Mouse (Mus musculus): ENCODE measurements around the gene Tbl1xr1.

Gene Tbl1xr1

DNA sequence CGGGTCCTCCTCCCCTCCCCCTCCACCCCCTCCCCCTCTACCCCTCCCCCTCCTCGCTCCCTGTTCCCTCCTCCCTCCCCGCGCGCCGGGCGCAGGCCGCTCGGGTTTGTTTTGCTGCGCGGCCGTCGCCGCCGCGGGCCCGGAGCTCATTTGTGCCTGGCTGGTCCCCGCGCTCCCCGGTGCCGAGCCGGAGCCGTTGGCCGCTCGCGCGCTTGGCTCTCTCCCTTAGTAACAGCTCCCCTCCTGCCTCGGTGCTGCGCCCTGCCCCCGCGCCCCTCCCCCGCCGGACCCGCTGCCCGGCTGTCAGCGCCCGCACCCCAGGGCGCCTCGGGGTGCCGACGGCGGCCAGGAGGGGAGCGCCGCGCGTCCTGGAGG lies at the start of gene Tbl1xr1:
Gene Tbl1xr1 (plus strand): TSS at position 92 of the 375 bp plus-strand sequence.
- peak; percentile 95 for DNase-seq

DNA sequence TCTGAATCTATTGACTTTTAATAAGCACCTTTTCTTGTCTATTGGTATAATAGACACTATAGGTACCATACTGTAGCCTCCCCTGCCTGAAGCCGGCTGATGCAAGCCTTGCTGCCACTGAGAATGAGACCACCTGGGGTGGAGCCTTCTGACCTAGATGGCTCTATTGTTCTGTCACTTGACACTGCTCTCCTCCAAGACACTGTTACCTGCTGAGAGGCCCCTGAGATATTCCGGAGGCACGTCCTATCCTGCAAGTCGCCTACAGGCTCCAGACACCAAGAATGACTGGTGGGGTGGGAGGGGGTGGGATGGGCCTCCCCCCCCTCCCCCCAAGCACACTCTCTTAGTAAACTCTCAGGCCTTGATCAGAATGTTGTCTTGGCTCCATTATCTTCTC lies 38.4 kb upstream of the Tbl1xr1 start:
- DNase-seq, result no peak

DNA sequence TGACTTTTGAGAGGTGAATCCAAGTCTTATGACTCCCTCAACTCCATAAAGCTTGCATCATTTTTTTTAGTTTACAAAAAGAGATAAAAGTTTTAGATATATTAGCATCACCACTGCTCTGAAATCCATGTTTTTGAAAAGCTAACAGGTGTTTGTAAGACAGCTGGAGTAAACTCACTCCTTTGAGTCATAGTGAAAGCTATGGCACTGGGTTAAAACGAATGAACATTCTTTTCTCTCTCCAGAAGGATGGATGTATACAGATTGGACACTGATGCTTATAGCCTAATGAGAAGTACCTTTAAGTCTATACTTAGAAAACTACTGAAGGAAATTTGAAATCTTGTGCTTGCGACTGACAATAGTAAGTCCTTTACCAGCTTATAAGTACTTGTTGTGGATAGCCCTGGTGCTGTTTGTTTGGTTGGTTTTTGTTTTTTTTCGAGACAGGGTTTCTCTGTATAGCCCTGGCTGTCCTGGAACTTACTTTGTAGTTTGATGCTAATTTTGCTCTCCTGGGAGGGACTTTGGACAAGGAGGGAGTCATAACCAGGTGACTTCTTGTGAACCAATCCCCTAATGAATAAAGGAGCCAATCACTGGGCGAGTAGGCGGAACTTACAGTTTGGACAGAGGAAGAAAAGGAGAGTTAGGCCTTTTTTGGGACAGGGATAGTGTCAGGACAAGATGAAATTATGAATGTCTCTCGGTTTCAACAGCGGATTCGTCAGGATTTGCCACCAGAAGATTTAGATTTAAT lies 37.2 kb upstream of the Tbl1xr1 start:
- DNase-seq, result no peak

DNA sequence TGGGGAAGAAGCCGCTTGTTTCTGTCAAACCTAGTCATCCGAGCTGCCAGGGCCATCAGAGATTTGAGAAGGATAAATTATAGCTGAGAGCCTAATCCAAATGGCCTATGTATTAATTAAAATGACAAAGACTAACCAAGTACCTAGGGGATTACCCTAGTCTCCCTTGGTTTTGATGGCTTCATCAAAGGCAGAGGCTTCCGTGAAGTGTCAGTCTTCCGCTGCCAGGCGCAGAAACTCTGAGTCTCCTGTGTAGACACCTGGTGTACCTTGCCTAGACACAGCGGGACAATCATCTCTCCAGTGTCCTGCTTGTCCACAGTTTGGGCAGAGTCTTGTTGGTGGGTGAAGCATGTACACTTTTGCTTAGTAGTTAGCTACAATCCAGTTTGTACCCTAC lies 35.8 kb upstream of the Tbl1xr1 start:
- no peak for DNase-seq

DNA sequence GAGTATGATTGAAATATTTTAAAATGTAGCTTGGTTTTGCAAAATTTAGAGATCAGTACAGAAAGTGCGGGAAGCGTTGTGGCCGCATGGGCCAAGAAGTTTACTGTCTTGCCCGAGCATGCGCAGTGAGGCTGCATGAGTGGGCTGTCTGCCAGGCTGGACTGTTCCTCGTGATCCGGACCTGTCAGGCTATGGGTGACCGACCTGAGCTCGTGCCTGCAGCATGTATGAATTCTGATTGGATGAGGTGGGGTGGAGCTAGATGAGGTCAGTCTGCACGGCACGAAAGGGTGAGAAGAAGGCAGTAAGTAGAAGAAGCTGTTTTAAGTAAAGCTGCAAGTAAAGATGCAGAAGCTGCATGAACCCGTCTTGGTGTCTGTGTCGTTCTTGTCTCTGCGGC lies 29.2 kb upstream of the Tbl1xr1 start:
- peak; percentile 74 for DNase-seq

DNA sequence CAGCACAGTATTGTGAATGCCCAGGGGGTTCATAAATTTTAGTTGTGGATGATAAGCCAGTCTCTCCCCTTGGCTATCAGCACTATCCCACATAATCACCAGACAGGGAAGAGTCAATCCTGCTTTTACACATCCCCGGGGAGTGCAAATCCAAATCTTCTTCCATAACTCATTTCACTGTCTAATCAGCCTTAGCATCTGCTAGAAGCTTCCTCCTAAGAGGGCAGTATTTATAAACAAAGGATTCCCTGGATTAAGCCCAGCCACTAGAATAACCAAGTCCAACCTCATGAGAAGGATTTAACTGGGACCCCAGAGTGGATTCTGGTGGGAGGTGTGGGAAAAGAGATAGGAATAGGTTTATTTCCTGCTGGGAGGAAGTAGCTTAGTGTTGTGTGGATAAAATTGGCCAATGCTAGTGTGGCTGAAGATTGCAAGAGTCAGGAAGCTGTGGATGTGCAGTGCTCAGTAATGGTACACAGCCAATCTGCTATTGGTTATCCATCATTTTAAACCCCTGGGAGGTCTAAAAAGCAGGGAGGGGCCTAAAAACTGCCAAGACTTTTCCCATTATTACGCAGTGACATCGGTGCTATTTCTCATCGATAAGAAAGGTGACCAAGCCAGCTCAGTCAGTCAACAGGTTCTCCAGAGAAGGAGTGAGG lies 19.7 kb upstream of the Tbl1xr1 start:
- DNase-seq, result no peak

DNA sequence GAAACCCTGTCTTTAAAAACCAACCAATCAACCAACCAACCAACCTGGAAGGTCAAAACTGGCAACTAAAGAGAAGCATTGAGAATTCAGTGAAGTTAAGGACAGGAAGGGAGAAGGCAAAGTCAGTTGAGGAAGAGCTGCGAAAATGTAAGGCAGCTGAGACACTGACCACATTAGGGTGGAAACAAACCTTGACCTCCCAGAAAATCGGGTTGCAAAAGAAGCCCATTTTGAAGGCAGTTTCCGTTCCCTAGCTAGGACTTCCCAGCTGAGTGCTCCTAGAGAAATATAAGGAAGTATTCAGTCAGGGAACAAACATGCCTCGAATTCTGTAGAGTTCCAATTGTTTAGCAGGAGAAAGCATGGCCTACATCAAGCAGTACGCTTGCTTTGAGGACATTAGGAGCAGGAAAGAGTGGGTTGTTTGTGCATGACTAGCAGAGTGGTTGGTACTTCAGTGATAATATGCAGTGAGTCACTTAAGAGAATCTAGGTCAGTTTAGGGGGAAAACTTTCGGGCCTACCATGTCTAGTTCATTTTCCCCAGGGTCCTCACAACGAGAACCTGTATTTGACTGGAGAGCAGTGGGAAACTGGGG lies 18.1 kb upstream of the Tbl1xr1 start:
- no peak for DNase-seq

DNA sequence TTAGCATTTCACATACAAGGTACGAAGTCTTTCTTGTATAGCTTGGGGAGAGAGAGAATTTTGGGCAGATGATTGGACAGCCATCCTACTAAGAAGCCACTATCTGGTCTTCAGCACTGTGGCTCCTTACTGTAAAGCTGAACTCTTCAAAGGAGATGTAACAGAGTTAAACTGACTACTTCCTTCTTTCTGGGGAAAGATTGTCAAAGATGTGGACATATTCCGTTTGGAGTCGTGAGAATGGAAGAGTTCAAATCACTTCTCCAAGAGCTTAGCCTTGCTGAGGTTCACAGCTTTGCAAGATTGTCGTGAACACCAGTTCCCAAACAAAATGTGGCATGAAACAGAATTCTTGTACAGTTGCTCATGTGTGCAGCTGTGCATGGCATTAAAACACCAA lies 15.3 kb upstream of the Tbl1xr1 start:
- DNase-seq, result no peak

DNA sequence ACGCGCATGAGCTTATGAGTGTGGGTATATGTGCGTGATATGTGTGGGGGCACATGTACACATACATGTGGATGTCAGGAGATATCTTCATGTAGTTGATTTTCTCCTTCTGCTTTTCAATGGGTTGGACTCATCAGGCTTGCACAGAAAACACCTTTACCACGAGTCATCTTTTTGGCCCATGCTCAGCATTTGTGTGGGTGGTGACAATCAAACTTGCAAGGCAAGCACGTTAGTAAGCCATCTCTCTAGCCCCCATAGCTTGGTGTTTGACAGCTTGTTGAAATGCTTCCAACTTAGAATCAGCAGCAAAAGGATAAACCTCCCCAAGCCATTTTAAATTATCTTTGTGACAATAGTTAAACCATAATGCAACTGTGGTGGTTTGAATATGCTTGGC lies 7.8 kb upstream of the Tbl1xr1 start:
- DNase-seq, result no peak

DNA sequence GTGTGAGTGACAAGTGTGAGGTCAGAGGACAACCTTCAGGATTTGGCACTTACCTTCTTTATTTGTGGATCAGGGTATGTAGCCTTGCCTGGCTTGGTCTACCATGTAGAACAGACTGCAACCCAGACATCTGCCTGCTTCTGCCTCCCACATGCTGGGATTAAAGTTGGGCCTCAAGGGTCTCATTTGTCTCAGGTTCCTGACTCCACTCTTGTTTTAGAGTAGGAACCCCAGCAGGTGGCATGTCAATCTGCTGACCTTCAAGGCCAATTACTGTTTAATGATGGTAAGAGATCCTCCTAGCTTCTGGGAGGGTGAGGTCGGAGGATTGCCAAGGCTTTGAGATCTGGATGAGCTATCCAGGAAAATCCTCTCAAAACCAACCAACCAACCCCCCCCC lies 2.5 kb upstream of the Tbl1xr1 start:
- DNase-seq, result no peak

DNA sequence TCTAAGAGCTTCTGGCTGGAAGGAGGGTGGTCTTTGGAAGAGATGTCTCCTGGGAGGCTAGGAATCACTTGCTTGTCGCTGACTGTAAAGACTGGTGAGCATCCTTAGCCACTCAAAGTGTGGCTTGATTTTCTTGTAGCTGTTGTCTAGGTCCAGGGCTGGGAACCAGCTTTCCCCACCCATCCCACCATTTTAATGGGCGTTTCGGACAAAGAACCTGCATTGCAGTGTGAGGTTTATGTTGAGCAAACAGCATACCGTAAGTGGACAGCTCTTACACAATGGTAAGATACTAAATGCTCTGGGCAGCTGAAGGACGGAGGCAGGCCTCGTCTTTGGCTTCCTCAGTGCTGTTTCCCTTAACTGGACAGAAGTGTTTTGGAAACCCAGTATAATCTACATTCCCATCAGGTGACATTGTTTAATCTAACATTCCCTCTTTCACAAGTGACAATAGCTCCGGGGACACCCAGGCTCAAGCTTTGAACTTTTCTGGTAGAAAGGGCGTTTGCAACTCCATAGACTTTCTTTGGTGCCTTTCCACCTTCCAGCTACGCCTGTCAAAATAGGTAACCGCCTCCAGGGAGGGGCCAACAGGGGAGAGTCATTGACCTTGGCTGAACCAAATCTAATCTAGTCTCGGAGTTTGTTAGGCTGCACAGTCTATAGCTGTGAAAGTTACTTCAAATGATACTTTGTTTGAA lies 1.7 kb upstream of the Tbl1xr1 start:
- peak; percentile 69 for DNase-seq

DNA sequence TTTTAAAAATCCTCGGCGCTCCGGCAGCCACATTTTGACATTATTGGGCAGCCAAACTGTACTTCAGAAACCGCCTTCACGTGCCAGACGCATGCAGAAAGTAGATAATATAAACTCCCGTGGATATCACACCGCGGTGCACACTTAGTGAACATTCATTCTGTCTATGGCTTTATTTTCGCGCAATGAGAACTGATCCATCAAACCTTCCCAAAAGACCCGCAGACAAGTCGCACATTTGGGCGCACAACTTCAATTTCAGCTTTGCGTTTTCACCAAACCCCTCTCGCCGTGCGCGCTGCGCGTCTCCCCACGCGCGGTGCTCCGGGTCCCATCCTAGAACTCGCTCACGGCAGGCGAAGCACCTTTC lies 950 bp upstream of the Tbl1xr1 start:
- no peak for DNase-seq

DNA sequence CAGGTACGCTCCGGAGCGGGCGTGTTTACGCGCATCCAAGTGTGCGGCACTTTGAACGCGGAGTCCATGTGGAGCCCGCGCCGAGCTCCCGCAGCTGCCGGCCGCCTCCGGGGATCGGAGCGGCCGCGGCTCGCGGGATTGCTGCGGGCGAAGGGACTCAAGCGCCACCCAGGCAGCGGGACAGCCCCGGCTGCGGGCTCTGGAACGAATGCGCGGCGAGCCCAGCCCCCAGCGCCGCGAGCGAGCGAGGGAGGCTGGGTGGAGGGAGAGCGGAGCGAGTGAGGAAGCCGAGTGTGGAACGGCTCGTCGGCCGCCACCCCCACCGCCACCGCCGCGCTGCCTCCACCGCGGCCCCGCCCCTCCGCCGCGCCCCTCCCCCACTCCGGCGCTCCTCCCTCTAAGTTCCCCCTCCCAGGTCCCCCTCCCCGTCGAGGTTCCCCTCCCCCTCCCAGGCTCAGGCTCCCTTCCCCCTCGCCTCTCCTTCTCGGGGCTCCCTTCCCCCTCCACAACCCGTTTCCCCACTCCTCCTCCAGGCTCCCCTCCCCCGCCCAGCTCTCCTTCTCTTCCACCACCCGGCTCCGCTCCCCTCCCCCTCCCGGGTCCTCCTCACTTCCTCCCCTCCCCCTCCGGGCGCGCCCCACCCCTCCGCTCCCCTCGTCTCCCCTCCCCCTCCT lies 428 bp upstream of the Tbl1xr1 start:
- peak; percentile 81 for DNase-seq

DNA sequence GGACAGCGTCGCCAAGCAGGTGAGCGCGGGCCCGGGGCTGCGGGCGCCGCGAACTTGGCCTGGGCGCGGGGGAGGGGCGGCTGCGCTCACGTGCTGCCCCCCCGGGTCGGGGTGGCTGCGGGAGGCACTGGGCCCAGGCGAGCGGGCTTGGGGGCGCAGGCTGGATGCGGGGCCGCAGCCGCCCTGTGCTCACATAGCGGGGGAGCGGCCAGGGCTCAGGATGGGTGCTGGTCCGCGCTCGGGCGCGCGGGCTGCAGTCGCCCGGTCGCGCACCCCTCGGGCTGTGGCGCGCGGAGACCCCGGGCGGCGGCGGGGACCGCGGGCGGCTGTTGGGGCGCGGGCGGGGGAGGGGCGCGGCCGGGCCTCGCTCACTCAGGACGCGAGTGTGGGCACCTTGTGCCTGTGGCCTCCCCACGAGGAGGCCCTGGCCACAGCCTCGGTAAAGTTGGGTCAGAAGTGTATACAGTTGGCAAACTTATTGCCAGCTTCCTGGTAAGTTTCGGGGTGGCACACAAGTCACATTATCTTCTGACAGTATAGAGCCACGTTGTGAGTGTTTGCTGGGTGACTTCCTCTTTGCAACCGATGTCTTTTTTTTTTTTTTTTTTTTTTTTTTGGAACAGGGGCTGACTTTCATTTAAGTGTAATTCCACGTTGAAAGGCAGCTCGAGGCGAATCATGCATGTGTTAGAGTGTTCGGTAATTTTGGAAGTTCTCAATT lies 644 bp downstream of the Tbl1xr1 start:
- no peak for DNase-seq

DNA sequence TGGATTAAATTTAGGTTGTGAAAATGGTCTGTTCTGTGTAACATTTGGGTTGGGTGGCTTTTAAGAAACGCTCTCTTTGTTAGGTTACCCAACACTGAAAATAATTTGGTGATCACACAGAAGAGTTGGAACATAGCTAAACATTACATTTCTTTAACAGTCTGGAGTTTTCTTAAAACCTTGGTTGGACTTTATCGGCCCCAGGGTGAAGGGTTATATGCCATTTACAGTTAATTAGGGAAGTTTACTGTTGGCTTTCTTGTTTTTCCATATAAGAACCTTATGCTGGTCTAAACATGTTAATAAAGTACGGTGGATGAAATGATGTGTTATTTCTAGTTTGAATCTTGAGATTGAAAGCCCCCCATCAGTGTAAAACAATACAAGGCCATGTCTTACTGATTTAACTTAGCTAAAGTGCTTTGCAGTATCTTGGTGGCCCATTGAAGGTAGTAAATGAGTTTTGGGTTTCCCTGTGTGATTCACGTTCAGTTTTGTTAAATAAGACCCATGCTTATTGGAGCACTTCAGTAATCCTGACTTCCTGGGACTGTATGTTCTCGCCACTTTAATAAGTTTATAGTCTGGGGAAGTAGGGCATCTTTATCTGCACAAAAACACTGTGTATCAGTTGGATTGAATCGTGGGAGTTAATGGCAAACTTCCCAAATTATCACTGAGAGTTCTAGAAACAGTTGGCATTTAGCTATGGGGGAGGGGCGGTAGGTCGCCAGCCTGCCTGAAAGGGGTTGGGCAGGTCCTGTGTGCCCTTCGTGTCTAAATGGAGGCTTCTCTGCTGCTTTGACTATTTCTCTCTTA lies 1.4 kb downstream of the Tbl1xr1 start:
- no peak for DNase-seq

DNA sequence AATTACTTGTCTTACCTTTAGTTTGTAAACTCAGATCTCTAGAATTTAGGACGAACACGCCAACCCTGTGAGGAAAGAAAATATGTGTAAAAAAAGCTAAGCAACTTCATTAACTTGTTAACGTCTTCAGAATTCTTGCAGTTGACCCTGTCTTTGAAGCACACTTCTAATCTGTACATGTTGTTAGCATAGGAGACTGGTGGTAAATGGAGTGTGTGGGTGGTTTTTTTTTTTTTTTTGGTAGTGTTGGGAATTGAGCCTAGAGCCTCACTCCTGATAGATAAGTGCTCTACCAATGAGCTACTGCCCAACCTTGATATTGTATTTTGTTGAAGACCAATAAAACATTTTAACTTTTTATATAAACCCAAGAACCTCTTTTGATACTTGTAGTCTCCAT lies 2.1 kb downstream of the Tbl1xr1 start:
- no peak for DNase-seq

DNA sequence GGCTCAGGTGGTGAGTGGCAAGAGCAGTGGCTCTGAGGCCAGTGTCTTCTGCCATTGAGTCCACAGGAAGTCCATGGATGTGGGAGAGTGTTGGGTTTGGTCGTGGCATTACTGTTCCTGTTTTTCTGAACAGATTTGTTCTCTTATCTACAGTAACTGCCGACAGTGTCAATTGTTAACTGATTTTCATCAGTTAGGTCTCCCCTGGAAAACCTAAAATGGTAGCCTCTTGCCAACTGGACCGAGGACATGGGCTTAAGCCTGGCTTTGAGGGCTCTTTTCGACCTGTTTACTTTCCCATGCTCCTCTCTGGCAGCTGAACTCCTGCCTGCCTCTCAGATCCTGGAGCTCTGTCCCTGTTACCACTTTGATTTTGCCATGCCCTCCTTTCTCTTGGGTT lies 5.4 kb downstream of the Tbl1xr1 start:
- DNase-seq, result no peak

DNA sequence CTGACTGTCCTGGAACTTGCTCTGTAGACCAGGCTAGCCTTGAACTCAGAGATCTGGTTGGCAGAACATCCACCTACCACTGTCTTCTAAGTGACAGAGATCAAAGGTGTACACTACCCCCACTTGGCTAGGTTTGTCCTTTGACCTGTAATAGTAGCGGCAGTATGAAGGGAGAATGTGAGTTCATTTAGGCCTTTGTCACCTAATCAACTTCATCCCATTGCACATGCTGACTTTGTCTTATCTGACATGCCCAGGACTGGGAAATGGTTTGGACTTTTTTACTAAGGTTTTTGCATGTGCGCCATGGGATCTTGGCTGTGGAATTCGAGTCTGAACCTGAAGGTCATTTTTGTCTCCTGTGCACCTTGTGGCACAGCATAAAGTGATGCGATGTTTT lies 6.4 kb downstream of the Tbl1xr1 start:
- no peak for DNase-seq

DNA sequence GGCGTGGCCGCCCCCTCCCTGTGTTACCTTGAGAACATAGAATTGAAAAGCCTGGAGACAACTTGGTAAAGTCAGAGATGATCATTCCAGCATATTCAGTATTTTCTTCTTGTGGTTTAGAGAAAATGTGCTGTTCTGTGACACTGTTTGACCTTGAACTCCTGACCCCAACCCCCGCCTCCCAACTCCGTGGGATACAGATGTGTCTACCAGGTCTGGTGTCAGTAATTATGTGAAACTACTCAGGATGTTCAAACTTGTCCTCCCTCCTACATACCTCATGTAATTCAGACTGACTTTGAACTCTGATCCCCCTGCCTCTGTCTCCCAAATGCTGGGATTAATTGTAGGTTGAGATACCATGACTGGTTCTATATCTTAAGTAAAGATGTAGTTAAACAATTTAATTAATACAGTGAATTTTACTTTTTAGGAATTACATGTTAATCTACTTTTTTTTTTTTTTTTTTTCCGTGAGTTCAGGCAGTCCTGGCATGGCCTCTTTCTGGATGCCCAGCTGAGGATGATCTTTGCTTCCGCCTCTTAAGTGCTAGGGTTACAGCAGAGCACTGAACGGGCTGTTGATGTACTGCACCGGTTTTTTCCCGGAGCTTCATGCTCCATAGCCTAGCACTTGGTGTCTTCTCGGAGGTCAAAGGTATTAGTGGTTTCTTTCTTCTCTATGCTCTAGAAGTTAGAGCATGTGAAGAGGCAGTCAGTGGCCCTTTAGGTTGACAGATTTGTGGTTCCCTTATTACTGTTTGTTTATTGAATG lies 8.0 kb downstream of the Tbl1xr1 start:
- DNase-seq, result peak; percentile 41

DNA sequence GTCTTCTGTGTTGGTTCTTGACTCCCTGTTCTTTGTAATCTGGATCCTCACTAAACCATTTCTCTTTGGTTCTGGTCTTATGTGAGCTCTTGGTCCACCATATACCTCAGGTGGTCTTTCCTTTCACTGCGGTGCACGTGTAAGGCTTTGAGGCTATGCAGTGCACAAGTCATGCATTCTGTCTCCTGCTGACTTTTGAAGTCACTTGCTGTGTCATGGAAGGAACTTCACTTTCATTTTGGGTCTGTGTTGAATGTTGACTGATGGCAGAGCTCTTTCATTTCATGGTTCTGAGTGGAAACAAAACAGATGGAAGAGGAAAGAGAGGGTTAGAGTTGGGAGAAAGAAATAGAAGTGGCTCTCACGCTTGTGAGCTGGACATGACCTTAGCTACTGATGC lies 13.4 kb downstream of the Tbl1xr1 start:
- DNase-seq, result no peak
